Mouse (Mus musculus) liver (tissue): ENCODE measurements at regions not wholly inside any gene's neighbourhood (a gene's known extent, or its start where the extent isn't known, plus 50 kb on each side); places are given as distances from the start of the nearest gene placed in this dataset.
A peak's percentile ranks its signal among the peaks of the same experiment; 100 is the strongest.

Experiments
- DNase-seq: peaks from one replicate; pipeline ENCODE4 v3.0.0-alpha.2; 2020; ENCODE audit warnings: mixed read lengths

- no peak for DNase-seq
Observed at GRCm38 (mm10) chr4:45746451-45746850, 52.4 kb upstream of the Aldh1b1 start.

GRCm38 (mm10) chr4:45745746-45746145, 53.1 kb upstream of the Aldh1b1 start:
- DNase-seq = peak; percentile 38

- no peak for DNase-seq
Observed at GRCm38 (mm10) chr4:45744849-45745407, 53.9 kb upstream of the Aldh1b1 start.

GRCm38 (mm10) chr4:45740779-45741365, 58.0 kb upstream of the Aldh1b1 start:
- no peak for DNase-seq

- no peak for DNase-seq
Observed at GRCm38 (mm10) chr4:45740319-45740718, 58.5 kb upstream of the Aldh1b1 start.

- no peak for DNase-seq
Observed at GRCm38 (mm10) chr4:45739696-45740095, 59.1 kb upstream of the Aldh1b1 start.

- no peak for DNase-seq
Observed at GRCm38 (mm10) chr4:45739168-45739567, 59.7 kb upstream of the Aldh1b1 start.

GRCm38 (mm10) chr4:45738746-45739145, 60.1 kb upstream of the Aldh1b1 start:
- DNase-seq = no peak

- no peak for DNase-seq
Observed at GRCm38 (mm10) chr4:45736215-45736815, 62.5 kb upstream of the Aldh1b1 start.

GRCm38 (mm10) chr4:45734011-45734410, 64.8 kb upstream of the Aldh1b1 start:
- no peak for DNase-seq

- DNase-seq = peak; percentile 30
Observed at GRCm38 (mm10) chr4:45730862-45731831, 67.7 kb upstream of the Aldh1b1 start.

- DNase-seq = no peak
Observed at GRCm38 (mm10) chr4:45729801-45730200, 69.0 kb upstream of the Aldh1b1 start.

- no peak for DNase-seq
Observed at GRCm38 (mm10) chr4:45728825-45729224, 70.0 kb upstream of the Aldh1b1 start.

GRCm38 (mm10) chr4:45727915-45728314, 70.9 kb upstream of the Aldh1b1 start:
- DNase-seq = no peak

GRCm38 (mm10) chr4:45727474-45727873, 71.3 kb upstream of the Aldh1b1 start:
- no peak for DNase-seq

GRCm38 (mm10) chr4:45726783-45727182, 72.0 kb upstream of the Aldh1b1 start:
- DNase-seq = no peak

GRCm38 (mm10) chr4:45725055-45725910, 73.5 kb upstream of the Aldh1b1 start:
- no peak for DNase-seq

- no peak for DNase-seq
Observed at GRCm38 (mm10) chr4:45720352-45720751, 78.5 kb upstream of the Aldh1b1 start.

GRCm38 (mm10) chr4:45719564-45719963, 79.3 kb upstream of the Aldh1b1 start:
- DNase-seq = peak; percentile 13

GRCm38 (mm10) chr4:45715878-45716277, 82.9 kb upstream of the Aldh1b1 start:
- DNase-seq = no peak

GRCm38 (mm10) chr4:45713837-45714508, 84.8 kb upstream of the Aldh1b1 start:
- no peak for DNase-seq
